Mouse (Mus musculus): ENCODE data around the gene Btk. TPM values are rescaled to one million over a fixed set of nuclear protein-coding genes. Genes with fewer than 3 reads are reported as not detected.

The Btk gene
- total RNA-seq, 2 experiments from 2014 or later = 0.87 to 0.91 TPM

Other genes starting within 250 kb of the Btk start
- gene Drp2, start 179.0 kb downstream of the Btk start, total RNA-seq (2021) = 10 to 100 TPM; 39.3 to 48.3 TPM
- gene Taf7l, start 107.1 kb downstream of the Btk start, total RNA-seq (2021) = under 1 TPM in 1 of 2 experiments, not detected in 1; 0.54 TPM
- gene Timm8a1, start 41.7 kb downstream of the Btk start, total RNA-seq (2021) = 10 to 100 TPM; 19.8 to 21.3 TPM
- 100 to 1,000 TPM; 125 to 148 TPM for gene Rpl36a, start 2.1 kb upstream of the Btk start, total RNA-seq (2021)
- gene Gla, start 17.6 kb upstream of the Btk start, total RNA-seq (2021) = 1 to 10 TPM; 7.3 to 8.5 TPM
- 100 to 1,000 TPM; 155 to 158 TPM for gene Hnrnph2, start 17.6 kb upstream of the Btk start, total RNA-seq (2021)
- gene Armcx4, start 102.9 kb upstream of the Btk start, total RNA-seq (2021) = 10 to 100 TPM; 33.4 to 38.1 TPM
- 10 to 100 TPM; 50.8 to 59.2 TPM for gene Armcx1, start 134.4 kb upstream of the Btk start, total RNA-seq (2021)
- 1 to 10 TPM; 6.1 to 6.5 TPM for gene Armcx6, start 167.8 kb upstream of the Btk start, total RNA-seq (2021)
- 10 to 100 TPM; 78.1 to 85.7 TPM for gene Armcx3, start 173.0 kb upstream of the Btk start, total RNA-seq (2021)
- gene Armcx2, start 225.7 kb upstream of the Btk start, total RNA-seq (2021) = 10 to 100 TPM; 78.5 to 80.1 TPM